Mouse (Mus musculus) gastrocnemius, postnatal 4 days (tissue): ENCODE results near the gene Ncapd3. TPM values are rescaled to one million over a fixed set of nuclear protein-coding genes. Genes with fewer than 3 reads are reported as not detected.

Experiments
- DNase-seq, 2 experiments: peaks; one replicate each; pipeline ENCODE4 v3.0.0; 2021 to 2022; ENCODE audit warnings: low spot score in 2 of 2, mixed read lengths in 2 of 2
- long read RNA-seq, 2 experiments: library from polyadenylated mRNA; stranded (forward); transcript quantifications; one replicate each; pipeline ENCODE4 v2.0.0; 2021
- total RNA-seq, 2 experiments: library from RNA; stranded (reverse); gene quantifications; 2 replicates each; pipeline ENCODE4 v1.2.3; 2021

Gene Ncapd3
- 10 to 100 TPM; 14.5 to 17.4 TPM for total RNA-seq
- long read RNA-seq, experiment 1, full-length matches to known transcripts, result 6 of 10 reads
- long read RNA-seq, experiment 1, partial matches to known transcripts, result 1 of 10 reads
- long read RNA-seq, experiment 1, other reads (novel, unspliced or antisense), result 3 of 10 reads
- long read RNA-seq, experiment 2, full-length matches to known transcripts, result 6 of 15 reads
- long read RNA-seq, experiment 2, partial matches to known transcripts, result 5 of 15 reads
- long read RNA-seq, experiment 2, other reads (novel, unspliced or antisense), result 4 of 15 reads

DNA sequence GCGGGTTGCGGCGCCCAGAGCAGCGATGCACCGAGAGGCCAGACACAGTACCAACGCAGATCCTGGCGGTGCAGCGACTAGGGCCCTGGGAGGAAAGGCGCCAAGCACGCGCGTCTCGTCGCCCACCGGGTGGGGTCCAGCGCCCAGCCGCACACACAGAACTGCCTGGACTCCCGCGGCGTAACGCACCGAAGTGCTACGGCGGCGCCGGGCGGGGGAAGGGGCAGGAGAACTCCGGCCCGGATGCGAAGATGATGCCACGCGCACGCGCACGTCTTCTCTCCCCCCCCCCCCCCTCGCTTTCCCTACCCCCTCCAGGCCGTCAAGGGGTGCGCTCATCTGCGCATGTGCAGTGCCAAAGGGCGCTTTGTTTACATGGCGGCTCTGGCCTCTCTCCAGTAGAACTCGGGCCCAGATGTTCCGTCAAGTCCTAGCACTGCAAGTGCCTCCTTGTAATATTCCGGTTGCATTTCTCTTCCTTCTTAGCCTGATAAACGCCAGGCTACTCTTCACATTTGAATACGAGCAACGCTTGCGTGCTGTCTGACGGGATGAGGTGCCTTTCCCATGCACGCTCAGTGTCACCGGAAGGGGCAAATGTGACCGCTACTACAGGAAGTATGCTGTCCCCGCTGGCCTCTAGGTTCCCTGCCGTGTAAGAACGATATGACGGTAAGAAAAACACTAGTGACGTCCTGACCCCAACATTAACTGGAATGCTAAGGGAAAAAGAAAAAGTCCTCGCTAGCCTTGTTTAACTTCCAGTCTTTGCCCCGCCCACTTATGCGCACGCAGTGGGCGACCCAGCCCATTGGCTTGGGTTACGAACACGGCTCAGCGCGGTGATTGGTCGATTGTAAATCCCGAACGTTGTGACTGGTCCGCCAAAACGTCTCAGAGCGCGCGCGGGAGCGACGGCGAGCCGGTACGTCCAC is at the start of gene Ncapd3, which contains the start of gene Vps26b:
Gene Ncapd3, plus strand, starts transcription at position 348 of the 935 bp plus-strand sequence.
Gene Vps26b, minus strand, starts transcription at position 238 of the 935 bp plus-strand sequence.
- DNase-seq, result peak; percentile 85 to 96

DNA sequence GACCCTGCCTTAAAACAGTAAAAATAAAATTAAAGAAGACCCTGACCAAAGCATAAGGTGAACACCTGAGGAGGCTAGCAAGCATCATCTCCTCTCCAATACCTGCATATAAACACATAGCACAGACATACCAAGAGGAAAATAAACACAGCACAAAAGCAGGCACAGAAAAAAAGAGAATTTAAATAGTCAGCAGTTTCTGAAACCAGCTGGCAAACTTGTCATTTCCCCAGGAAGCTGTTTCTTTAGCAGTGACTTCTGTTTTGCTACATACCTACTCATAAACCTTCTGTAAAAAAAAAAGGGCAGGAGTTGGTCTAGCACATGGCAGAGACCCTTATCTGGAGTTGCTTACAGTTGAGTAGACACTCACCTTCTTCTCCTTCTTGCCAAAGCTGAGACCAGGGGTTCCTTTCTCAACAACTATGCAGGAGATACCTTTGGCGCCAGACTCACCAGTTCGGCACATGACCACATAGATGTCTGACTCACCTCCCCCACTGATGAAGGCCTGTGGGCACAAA is 44.8 kb upstream of the Ncapd3 start:
- no peak for DNase-seq

DNA sequence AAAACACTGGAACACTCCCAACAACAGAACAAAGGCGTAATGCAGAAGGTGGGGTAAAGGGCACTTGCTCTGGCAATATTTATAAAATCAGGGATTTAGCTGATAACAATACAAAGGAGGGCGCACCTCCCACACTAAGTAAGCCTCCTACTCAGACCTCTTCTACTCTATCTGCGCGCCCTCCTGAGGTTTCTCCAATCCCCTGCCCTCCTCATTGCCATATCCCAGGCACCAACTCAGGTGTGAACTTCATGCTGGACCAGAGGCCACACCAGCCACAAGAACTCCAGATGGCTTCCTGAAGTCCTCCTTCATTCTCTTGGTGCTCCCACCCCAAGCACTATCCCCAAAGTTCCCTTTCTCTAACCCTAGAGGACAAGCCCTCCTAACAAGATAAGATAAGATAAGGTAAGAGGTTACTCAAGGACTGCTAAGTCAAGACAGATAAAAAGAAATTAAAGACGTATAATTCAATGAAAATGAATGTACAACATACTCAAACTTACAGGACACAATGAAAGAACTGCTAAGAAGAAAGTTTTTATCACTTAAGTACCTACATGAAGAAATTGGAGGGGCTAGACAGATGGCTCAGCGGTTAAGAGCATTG is 44.2 kb upstream of the Ncapd3 start:
- no peak for DNase-seq

DNA sequence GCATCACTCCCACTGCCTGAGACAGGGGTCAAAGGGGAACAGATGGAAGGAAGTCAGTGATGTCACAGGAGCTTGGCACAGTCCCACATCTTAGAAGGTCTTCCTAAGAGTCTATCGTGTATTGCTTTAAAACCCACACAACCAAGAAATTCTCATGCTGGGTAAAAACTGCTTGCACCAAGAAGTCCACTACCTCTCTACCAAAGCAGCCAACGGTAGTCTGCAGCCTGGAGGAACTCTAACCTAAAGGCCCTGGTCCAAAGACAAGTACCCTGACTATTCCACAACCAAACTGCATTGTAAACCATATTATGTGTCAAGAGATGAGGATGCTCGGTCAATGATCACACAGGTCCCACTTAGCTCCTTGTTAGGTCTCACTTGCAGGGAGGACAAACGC is 39.8 kb upstream of the Ncapd3 start:
- no peak for DNase-seq

DNA sequence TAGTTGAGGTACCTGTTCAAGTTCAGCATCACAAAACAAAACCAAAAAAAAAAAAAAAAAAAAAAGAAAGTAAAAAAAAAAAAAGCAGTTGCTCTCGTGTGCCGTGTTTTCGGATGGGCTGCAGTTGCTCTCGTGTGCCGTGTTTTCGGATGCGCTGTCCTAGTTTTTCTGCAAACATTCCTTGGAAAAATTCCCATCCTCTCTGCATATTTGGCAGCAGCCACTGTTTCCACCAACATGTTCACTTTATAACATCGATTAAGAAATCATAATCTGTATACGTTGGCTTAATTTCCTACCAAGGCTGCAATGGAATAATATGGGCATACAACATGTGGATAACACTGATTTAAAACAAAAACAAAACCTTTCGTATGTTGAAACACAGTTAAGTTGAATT is 36.9 kb upstream of the Ncapd3 start:
- DNase-seq, result no peak

DNA sequence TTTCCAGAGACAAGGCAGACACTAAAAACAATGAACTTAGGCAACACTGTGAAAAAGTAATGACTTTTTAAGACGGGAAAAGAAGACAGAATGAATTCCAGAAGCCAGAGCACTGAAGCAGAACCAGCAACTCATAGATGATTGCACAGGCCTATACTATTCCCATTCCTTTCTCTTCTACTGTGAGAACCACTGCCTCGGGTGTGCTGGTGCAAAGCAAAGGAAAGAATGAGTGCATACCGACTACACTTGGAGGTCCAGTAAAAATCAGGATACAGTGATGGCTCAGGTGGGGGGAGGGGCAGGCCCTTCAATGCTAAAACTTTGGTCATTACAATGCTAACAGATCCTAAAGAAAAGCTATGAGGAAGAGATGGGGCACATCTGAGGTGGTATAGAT is 36.1 kb upstream of the Ncapd3 start:
- no peak for DNase-seq

DNA sequence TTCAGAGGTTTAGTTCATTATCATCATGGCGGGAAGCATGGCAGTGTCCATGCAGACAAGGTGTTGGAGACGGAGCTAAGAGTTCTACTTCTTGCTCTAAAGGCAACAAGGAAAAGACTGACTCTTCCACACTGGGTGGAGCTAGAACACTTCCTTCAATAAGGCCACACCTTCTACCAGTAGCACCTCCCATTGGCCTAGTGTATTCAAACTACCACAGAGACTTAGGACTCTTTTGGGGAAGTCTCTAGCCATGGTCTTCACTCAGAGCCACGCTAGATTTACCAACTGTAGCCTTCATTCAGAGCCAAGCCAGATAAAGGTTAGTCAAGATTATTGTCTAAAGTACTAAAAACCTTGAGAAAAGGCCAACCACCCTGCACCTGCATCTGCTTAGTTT is 32.9 kb upstream of the Ncapd3 start:
- no peak for DNase-seq

DNA sequence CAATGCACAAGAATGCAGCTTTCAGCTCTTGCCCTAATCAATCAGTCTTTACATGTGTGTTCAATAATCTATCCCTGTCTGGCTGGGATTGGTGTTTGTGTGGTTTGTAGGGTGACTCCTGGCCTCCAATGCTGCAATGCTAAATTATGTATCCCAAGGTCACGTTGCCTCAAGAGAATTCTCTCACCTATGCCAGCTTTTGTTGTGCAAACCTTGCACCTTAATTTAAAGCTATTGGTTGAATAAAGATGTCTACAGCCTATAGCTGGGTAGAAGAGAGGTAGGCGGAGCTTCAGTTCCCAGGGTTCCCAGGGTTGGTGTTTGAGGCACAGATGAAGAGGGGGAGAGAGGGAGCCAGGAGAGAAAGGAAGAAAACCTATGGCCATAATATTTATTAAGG is 32.5 kb upstream of the Ncapd3 start:
- no peak for DNase-seq

DNA sequence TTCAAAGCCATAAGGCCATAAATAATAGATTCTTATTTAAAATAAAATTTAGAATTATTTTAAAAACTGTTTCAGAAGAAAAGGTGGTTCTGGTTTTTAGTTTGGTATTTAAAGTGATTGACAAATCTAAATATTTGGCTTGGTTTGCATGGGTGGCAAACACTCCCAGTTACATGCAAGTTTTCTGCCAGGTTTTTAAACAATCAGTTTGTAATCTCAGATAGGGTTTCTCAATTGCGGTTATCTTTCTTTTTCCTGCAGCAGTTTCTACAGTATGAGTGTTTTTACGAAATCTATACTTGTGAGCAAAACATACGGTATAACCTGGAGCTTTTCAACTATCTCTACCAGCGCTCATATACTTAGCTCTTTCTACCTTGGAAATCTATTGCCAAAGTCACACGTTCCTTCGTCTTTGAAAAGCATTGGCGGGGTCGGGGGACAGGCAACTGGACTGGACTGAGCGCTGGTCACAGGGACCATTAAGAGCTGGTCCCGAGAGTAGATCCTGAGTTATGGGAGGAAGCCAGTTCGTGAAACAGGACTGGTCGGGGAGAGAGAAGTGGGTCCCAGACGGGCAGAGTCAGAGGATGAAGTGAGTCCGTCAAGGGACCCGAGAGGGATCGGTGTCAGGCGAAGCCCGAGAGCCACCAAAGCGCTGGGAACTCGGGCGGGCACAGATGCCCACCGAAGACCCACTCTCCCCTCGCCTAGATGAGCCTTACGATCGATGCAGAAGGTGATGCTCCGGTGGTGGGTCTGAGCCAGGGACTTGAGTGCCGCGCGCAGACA is 31.1 kb upstream of the Ncapd3 start:
- no peak for DNase-seq

DNA sequence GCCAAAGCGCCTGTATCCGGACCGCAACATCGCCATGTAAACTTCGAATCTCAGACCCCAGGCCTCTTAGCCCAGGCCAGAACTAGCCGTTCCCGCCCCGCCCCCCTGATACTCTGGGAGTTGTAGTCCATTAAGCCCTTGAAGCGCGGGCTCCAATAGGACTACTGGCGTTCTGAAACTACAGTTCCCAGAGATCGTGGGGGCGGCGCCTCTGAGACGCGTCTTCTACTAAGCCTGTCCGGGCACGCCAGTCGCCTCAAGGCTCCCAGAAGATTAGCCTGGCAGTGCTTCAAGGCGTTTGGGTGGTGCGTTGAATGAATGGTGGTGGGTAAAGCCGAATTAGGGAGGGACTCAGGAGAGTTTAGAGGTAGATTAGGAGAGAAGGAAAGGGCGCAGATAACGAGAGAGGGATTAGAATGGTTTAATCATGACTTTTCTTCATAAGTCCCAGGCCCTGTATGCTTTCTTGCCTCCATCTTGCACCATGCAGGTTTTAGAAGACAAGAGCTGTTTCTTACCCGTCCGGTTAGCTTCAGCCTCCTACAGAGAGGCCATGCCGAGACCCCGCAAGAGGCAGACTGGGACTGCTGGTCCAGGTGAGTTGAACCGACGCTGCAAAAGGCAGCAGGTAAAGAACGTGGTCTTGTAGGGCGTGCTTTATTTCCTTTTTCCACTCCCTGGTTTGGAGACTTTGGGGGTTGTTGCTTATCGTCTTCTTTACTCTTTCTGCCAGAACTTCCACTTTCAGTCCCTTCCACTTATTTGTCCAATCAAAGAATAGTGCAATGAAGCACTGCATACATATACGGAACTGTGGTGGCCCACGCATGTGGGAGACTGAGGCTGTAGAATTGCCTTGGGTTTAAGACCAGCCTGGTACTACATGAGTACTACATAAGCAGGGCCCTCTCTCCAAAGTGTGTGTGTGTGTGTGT is 30.2 kb upstream of the Ncapd3 start, which contains the start of the genes Acad8 and Thyn1:
Gene Acad8, minus strand, starts transcription at position 106 of the 935 bp plus-strand sequence.
Gene Thyn1, plus strand, starts transcription at position 250 of the 935 bp plus-strand sequence.
- DNase-seq, result peak; percentile 89 to 97

DNA sequence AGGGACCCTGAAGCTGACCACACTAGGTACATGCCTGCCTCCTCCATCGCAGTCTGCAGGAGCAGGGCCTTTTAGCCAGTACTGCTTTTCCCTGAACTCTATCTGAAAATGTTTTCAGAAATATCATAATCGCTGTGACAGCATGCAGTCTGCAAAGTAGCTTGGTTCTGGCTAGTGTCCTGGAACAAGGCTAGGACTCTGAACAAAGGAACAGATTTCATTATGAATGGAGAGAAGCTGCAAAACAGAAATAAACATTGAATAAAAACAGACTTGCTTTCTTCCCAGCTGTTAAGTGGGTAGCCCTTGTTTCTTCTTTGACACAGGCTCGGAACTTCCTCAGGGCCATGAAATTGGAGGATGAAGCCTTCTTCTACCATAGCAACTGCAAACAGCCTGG is 24.7 kb upstream of the Ncapd3 start:
- no peak for DNase-seq

DNA sequence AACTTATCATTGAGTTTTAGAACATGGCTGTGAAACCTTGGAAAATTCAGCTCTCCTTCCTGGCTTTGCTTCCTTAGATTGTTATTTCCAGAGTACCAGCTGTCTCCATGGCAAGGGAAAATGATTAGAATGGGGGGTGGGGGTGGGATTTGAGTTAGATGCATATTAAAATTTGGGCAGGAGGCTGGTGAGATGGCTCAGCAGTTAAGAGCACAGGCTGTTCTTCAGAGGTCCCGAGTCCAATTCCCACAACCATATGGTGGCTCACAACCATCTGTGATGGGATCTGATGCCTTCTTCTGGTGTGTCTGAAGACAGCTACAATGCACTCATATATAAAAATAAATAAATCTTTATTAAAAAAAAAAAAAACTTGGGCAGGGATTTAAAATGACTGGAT is 24.0 kb upstream of the Ncapd3 start:
- no peak for DNase-seq

DNA sequence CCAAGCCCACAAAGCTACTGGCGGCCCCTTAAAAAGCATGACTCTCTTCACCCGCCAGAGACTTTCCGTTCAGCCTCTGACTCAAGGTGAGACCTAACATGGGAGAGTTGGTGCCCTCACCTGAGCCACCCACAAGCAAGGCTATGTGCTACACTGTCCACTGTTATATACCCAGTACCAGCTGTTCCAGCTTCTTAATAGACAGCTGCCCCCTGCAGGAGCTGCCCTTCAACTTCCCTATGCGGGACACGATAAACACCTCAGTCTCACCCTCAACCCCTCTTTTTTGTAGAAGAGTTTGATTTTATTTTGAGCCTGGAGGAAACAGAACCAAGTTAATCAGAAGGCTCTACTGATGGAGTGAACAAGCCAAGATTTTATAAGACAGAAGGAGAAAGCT is 23.1 kb upstream of the Ncapd3 start:
- no peak for DNase-seq

DNA sequence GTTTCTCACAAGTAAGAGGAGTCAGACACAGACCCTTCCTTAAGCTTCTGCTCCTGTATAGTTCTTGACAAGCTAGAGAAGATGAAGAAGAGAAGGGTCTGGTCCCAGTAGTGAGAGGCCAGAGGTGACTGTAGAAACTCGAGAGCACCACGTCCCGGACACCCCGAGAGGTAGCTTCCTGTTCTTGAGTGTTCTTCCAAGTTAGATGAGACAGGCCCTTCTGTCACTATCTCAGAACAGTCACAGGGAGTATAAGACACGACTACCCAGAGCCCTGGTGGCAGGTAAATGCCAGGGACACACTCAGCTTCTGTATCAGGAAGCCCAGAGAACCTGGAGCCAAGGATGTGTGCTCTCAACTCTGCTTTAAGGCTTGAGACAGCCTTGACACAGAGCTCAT is 20.7 kb upstream of the Ncapd3 start:
- DNase-seq, result no peak

DNA sequence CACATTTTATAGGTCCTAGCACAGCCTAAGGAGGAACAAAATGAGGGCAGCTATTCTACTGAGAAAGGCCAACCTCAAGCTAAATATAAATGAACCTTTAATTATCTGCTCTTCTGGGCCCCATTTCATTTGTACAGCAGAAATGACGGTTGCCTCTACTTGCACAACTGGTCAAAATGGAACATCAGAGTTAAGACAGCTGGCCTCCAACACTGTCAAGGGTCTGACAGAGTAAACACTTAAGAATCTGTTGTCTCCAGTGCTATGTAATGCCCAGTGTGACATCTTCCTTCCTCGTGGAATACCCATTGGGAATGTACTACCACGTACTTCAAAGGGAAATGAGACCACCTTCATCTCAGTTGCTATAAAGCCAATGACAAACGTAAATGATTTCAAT is 18.4 kb upstream of the Ncapd3 start:
- no peak for DNase-seq

DNA sequence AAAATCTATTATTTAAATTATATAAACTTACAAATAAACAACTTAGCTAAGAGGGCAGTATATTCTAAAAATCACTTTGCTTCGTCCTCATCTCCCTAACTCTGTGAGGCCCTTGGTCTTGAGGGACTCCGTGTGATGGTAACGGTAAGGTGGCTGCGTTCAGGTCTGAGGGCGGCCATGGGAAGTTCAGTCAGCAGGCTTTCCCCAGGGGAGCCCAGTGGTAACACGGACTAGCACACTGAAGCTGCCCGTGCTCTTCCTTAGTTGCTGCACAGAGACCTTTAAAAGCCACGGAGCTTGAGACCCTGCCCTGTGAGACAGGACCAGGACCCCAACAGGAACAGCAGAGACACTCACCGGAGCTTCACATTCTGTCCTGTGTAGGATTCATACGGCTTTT is 11.0 kb upstream of the Ncapd3 start:
- DNase-seq, result no peak

DNA sequence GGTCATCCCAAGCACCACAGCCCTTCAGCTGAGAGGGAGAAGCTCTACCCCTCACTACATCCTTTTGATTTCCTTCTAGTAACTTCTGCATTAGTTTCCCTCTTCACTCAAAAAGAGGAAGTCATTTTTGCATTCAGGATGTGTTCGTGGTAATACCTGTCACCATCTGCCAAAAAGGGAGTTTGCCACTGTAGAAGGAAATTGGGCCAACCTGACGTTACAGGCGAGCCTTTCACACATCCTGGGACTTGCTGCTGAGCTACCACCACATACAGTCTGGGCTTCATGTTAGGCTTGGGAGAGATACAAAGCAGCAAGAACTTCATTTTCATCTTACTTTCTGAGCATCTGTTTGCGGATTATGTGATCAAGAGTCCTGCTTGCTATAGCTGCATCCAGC is 6.3 kb upstream of the Ncapd3 start:
- DNase-seq, result no peak

DNA sequence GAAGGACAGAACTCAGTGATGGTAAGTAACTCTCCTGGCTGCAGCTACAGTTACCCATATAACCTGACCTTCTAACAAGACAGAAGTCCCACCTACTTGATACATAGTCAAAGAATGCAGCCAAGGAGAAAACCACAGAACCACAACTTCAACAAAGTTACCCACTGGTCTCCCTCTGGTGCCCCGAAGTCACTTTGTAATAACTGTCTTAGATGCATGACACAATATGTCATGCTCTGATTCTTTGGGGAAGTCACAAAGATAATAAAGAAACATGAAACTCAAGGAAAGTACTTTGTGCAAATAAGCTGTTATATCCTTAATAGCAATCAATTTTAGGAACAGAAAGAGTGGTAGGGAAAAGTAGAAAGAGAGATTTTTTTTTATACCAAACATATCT is 3.3 kb upstream of the Ncapd3 start:
- DNase-seq, result no peak

DNA sequence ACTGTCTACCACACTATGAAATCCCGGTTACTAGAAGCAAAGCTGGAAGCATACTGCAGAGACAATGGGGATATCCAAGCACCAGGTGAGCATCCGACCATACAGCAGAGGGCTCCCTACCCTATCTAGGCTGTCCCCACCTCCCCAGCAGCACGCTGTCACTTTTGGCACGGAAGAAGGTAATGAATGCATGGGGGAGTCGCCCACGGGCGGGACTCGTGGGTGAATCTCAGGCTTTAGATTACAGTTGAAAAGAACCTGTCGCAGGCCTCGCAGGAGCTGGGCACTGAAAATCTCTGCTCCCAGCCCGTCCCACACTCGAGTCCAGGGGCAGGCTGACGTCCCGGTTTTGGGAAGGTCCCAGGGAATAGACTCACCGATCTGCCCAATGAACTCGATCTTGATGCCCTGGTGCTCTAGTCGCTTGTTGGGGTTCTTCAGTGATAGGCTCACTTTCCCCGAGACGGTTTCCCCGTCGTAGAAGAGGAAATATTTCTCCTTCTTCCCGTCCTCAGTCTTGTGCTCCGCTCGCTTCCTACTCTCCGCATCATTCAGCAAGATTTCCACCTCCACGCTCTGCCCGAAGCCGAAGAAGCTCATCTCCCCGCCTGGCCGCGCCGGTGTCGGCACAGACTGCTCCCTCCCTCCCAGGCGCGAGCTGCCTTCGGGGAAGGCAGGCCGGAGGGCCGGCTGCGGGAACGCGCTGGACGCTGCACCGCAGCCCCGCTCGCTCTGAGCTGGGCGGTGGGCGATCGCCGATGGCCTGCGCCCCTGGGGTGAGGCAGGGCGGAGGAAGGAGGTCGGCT is 750 bp upstream of the Ncapd3 start:
- DNase-seq, result peak in 1 of 2 experiments; percentile 23
